Mouse (Mus musculus) cortical plate, adult 2 months (tissue): Measurements from ENCODE around the gene Pdf.

Experiments
- CTCF ChIP-seq: fragments of 200-500 bp; IDR thresholded peaks from 2 replicates; pipeline ENCODE4 v1.5.1; 2011; ENCODE audit warnings: mild to moderate bottlenecking, control low read depth, low read length; ENCODE audit not compliant: insufficient read depth; ENCODE audit errors: extremely low read depth
- POLR2A ChIP-seq: fragments of 200-500 bp; IDR thresholded peaks from 2 replicates; pipeline ENCODE4 v1.6.1; 2011; ENCODE audit warnings: mild to moderate bottlenecking, low read length, control low read depth; ENCODE audit not compliant: insufficient read depth; ENCODE audit errors: extremely low read depth

- no peak for TF ChIP-seq CTCF
- TF ChIP-seq POLR2A = no peak
Observed at GRCm38 (mm10) chr8:107030058-107030457, 18.4 kb downstream of the Pdf start.
